Mouse (Mus musculus) intestine, embryonic 16.5 days (tissue): ENCODE measurements around the gene Gjb4. TPM values are rescaled to one million over a fixed set of nuclear protein-coding genes. Genes with fewer than 3 reads are reported as not detected.

Experiments used
- ATAC-seq: fragments of 200-750 bp; cut with Nextera tagmentation; 2 replicates; pipeline ENCODE4 v1.8.0; 2017; ENCODE audit warnings: moderate TSS enrichment, moderate library complexity
- H3K27ac ChIP-seq: fragments of 300-500 bp; sonication (generic); 2 replicates; pipeline ENCODE4 v1.5.1; 2014; ENCODE audit warnings: mild to moderate bottlenecking, low read length
- H3K27me3 ChIP-seq: fragments of 300-500 bp; sonication (generic); replicated peaks from 2 replicates; pipeline ENCODE4 v1.6.1; 2014; ENCODE audit warnings: low read length, control low read depth, mixed read lengths; ENCODE audit not compliant: control insufficient read depth, insufficient read depth
- H3K36me3 ChIP-seq: fragments of 300-500 bp; sonication (generic); 2 replicates; pipeline ENCODE4 v1.6.1; 2014; ENCODE audit warnings: low read length, control low read depth; ENCODE audit not compliant: control insufficient read depth, insufficient read depth
- H3K4me1 ChIP-seq: fragments of 300-500 bp; sonication (generic); 2 replicates; pipeline ENCODE4 v1.6.1; 2014; ENCODE audit warnings: low read length, control low read depth, mixed read lengths; ENCODE audit not compliant: control insufficient read depth, insufficient read depth
- H3K4me2 ChIP-seq: fragments of 300-500 bp; sonication (generic); 2 replicates; pipeline ENCODE4 v1.6.1; 2014; ENCODE audit warnings: low read depth, low read length, control low read depth
- H3K4me3 ChIP-seq: fragments of 300-500 bp; sonication (generic); 2 replicates; pipeline ENCODE4 v1.5.1; 2014; ENCODE audit warnings: mild to moderate bottlenecking, low read length
- H3K9ac ChIP-seq: fragments of 300-500 bp; sonication (generic); 2 replicates; pipeline ENCODE4 v1.6.1; 2014; ENCODE audit warnings: low read depth, low read length
- H3K9me3 ChIP-seq: fragments of 300-500 bp; sonication (generic); 2 replicates; pipeline ENCODE4 v1.6.1; 2016; ENCODE audit warnings: low read length, control low read depth; ENCODE audit not compliant: control insufficient read depth
- WGBS: fragments of 180-500 bp; shearing (Covaris S2); extraction: QIAGEN DNeasy Blood & Tissue Kit; methylation state at CpG from one replicate; pipeline ENCODE4 v1.1.7; 2014; 5-methylcytosine and 5-hydroxymethylcytosine counted together
- polyA plus RNA-seq: library from polyadenylated mRNA; unstranded; fragments of >200 nt; fragmentation: Nextera tagmentation; extraction: Ambion mirVana; gene quantifications from 2 replicates; pipeline ENCODE4 v1.2.1, GENCODE M21; 2015

Gene Gjb4
- polyA plus RNA-seq, result 0.09 TPM in 1 of 2 replicates, not detected in the other

DNA sequence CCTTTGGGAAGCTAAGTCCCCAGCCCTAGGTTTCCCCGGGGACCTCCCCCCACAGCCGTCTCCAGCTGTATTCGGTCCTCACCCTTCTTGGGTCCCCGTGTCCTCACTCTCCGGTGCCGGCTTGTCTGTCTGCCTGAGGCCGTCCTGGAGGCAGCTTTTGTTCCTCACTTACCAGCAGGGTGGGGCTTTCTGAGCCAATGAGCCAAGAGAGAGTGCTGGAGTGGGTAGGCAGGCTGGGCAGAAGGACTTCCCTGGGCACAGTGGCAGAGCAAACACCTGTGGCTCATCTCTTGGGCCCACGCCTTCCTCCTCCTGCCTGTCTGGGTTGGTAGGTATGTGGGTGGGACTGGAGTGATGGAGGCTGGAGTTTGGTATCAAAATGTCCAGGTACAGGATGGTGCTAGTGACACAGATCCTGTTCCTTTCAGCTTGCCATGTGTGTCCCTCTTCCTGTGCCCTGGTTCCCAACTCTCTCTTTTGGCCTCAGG, at the start of gene Gjb4:
TSS of gene Gjb4 (minus strand) at position 131 of the 488 bp plus-strand sequence.
- no peak for ATAC-seq
- H3K4me3 ChIP-seq, result no peak within 1 kb of the TSS
- no peaks in the 10 kb centered on the region for H3K27me3 ChIP-seq
- no peaks in the 10 kb centered on the region for H3K36me3 ChIP-seq
- H3K9me3 ChIP-seq, result no peaks in the 10 kb centered on the region
- no peak within 1 kb of the TSS for H3K9ac ChIP-seq
- no peak within 1 kb of the TSS for H3K27ac ChIP-seq
- 47% methylated on average over 8 of the region's 8 CpGs for WGBS
- H3K4me2 ChIP-seq, result no peak within 1 kb of the TSS
- H3K4me1 ChIP-seq, result peaks cover 11% of the 10 kb centered on the region; the same call in 1 of the 2 replicates

DNA sequence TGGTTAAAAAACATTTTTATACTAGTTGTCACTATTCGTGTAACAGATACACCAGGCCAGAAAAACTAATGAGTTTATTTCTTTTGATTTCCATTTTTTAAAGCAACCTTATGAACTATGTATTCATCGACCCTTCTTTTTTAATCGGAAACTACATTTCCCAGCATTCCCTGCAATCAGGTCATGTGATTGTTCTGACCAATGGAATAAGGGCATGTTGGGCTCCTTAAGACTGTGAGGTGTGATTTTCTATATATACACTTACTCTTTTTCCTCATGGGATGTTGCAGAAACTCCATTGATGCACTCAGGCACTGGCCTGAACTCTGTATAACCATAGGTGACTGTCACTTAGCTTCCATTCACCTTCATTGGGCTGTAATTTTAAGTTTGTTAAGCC, 48.7 kb upstream of the Gjb4 start:
- no peak overlapping the region for H3K9ac ChIP-seq
- no peak overlapping the region for H3K4me2 ChIP-seq
- H3K9me3 ChIP-seq, result no peaks in the 10 kb centered on the region
- no peak for ATAC-seq
- no peaks in the 10 kb centered on the region for H3K4me1 ChIP-seq
- 61% methylated on average over 3 of the region's 3 CpGs for WGBS
- no peaks in the 10 kb centered on the region for H3K36me3 ChIP-seq
- no peaks in the 10 kb centered on the region for H3K27me3 ChIP-seq
- no peak overlapping the region for H3K27ac ChIP-seq
- H3K4me3 ChIP-seq, result no peak overlapping the region

DNA sequence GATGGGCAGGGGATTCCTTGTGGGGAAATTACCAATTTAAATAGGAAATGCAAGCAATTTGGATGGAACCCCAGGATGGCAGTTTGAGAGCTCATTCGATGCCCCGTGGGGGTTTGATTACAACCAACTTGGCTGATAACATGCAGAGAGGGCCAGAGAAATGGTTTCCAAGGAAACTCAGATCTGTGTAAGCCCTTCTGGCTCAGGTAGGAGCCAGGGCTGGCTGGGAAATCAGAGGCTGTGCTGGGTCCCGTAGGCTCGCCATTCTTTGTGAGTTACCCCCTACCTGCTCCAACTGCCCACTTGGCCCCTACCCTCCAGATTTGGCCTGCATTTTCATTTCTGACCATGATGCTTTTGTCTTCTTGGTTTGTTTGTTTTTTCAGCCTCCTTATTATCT, 48.3 kb upstream of the Gjb4 start:
- Histone ChIP-seq H3K4me2 (no peak overlapping the region), H3K9me3 (no peaks in the 10 kb centered on the region), H3K36me3 (no peaks in the 10 kb centered on the region), H3K4me1 (no peaks in the 10 kb centered on the region), H3K4me3 (no peak overlapping the region), H3K9ac (no peak overlapping the region), H3K27me3 (no peaks in the 10 kb centered on the region), H3K27ac (no peak overlapping the region)
- WGBS, result 83% methylated on average over 4 of the region's 4 CpGs
- no peak for ATAC-seq

DNA sequence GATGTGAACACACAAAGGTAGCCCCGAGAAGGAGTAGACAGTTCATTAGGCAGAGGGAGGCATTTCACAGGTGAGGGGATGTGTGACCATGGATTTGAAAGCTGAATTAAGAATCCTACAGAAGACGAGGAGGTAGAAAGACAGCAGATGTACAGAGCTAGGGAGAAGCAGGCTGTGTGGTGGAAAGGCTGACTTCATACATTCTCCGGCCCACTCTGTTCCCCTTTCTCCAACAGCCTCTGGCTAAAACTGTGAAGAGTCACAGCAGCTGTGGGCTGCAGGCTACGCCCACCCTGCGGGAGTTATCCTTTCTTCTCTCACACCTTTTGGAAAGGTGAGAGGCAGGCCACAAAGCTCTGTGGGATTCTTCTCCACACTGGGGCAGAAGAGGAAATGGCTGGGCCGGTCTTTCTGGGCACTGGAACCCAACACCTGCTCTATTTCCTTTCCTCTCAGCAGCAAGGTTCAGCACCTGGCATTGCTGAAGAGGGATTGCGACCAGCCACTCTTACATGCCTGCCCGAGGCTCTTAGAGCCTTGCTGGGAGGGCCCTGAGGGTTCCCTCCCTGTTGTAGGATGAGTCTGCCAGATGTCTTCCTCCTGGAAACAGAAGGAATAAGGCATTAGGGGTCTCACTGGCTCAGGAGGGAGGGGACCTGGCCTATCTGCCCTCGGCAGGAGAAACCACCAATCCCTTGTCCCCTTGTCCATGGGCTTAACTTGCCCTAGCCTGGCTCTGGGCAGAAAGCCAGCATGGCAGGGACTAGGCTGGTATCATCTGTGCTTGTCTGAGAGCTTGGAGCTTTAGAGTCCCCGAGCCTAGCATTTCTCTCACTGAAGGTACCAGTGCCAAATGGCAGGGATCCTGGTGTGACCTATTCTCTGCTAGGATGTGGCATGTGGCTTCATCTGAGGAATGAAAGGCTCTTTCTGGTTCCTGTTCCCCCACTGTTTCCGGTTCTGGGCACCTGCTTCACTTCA, 46.6 kb upstream of the Gjb4 start:
- no peak overlapping the region for H3K4me3 ChIP-seq
- H3K27me3 ChIP-seq, result no peaks in the 10 kb centered on the region
- no peaks in the 10 kb centered on the region for H3K9me3 ChIP-seq
- no peaks in the 10 kb centered on the region for H3K36me3 ChIP-seq
- no peak overlapping the region for H3K27ac ChIP-seq
- H3K9ac ChIP-seq, result no peak overlapping the region
- no peaks in the 10 kb centered on the region for H3K4me1 ChIP-seq
- 60% methylated on average over 11 of the region's 11 CpGs for WGBS
- H3K4me2 ChIP-seq, result no peak overlapping the region
- ATAC-seq, result no peak

DNA sequence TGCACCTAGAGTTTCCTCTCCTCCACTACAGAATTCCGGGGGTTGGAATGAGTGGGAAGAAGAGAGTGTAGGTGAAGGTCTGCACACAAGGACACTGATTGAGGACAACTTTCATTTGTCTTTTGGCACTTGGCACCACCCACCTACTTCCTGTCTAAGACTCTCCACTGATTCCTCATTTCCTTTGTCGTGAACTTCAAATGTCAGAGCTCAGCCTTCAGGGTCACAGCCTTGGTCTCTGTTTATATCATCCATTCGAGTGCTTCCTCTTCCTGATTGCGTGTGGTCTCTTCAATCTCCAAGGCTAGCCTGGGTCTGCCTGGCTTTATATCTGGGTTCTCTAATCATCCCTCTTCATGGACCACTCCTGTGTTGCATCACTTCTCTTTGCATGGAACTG, 41.7 kb upstream of the Gjb4 start:
- Histone ChIP-seq H3K9ac (no peak overlapping the region), H3K9me3 (no peaks in the 10 kb centered on the region), H3K4me3 (no peak overlapping the region), H3K27me3 (no peaks in the 10 kb centered on the region), H3K36me3 (no peaks in the 10 kb centered on the region), H3K4me1 (no peaks in the 10 kb centered on the region), H3K4me2 (no peak overlapping the region), H3K27ac (no peak overlapping the region)
- 46% methylated on average over 4 of the region's 4 CpGs for WGBS
- ATAC-seq, result no peak

DNA sequence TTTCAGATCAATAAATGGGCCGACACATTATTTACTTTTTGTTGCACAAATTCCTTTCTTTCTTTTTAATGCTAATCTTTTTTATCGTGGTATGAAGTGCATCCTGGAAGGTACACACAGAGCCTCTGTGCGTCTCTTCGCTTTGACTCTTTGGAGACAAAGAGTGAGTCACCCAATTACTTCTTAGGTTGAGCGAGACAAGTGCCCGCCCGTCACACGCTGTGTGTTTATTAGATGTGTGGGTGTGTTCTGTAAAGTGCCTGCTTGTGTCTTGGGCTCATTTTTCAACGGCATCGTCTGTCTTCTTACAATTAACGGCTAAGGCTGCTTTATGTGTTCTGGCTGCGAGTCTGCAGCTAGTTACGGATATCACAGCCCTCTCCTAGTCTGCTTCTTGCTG, 35.8 kb upstream of the Gjb4 start:
- Histone ChIP-seq H3K4me1 (no peaks in the 10 kb centered on the region), H3K27me3 (no peaks in the 10 kb centered on the region), H3K9ac (no peak overlapping the region), H3K36me3 (no peaks in the 10 kb centered on the region), H3K27ac (no peak overlapping the region), H3K4me2 (no peak overlapping the region), H3K4me3 (no peak overlapping the region), H3K9me3 (no peaks in the 10 kb centered on the region)
- no peak for ATAC-seq
- 18% methylated on average over 13 of the region's 13 CpGs for WGBS

DNA sequence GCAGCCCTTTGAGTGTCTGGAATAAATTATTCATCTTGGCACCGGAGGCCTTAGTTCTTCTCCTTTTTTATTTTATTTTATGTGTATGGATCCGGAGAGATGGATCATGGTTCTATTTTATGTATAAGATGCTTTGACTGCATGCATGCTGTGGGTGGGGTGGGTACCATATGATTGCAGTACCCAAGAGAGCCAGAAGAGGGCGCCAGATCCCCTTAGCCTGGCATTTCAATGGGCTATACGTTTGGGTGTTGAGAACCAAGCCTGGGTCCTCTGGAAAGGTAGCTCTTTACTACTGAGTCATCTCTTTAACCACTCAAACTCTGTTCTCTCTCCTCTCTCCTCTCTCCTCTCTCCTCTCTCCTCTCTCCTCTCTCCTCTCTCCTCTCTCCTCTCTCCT, 23.5 kb upstream of the Gjb4 start:
- Histone ChIP-seq H3K36me3 (no peaks in the 10 kb centered on the region), H3K4me2 (no peak overlapping the region), H3K27ac (no peak overlapping the region), H3K4me1 (peaks cover 9% of the 10 kb centered on the region; the same call in 1 of the 2 replicates), H3K9me3 (no peaks in the 10 kb centered on the region), H3K9ac (no peak overlapping the region), H3K27me3 (no peaks in the 10 kb centered on the region), H3K4me3 (no peak overlapping the region)
- WGBS, result 37% methylated on average over 4 of the region's 4 CpGs
- ATAC-seq, result no peak

DNA sequence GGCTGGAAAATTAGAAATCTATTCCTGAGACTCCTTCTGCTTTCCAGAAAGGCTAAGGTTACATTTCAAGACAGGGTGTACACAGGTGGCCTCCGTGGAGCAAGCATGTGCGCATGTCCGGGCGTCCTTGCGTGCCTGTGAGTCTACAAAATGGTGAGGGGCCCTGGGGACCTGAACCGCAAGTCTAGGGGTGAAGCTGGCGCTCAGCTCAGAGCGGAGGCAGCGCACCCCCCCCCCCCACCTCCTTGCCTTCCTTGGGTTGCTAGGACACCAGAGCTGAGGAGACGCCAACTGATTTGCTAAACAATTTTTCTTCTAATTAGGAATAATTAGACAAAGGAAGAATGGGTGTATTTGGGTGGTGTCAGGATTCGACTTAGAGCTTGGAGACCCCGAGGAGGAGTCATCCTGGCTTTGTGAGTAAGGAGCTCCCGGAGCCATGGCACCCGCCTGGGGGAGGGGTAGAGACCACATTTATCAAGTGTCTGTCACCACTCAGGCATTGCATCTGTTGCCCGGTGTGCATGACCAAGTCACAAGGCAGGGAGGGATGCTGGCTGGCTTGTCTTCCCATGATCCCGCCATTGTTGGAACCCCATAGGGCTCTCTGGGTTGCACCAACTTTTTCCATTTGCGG, 21.8 kb upstream of the Gjb4 start:
- Histone ChIP-seq H3K4me1 (peaks cover 9% of the 10 kb centered on the region; the same call in 1 of the 2 replicates), H3K9me3 (no peaks in the 10 kb centered on the region), H3K36me3 (no peaks in the 10 kb centered on the region), H3K27me3 (no peaks in the 10 kb centered on the region), H3K27ac (no peak overlapping the region), H3K4me3 (no peak overlapping the region), H3K4me2 (no peak overlapping the region), H3K9ac (no peak overlapping the region)
- WGBS, result 85% methylated on average over 17 of the region's 17 CpGs
- ATAC-seq, result no peak

DNA sequence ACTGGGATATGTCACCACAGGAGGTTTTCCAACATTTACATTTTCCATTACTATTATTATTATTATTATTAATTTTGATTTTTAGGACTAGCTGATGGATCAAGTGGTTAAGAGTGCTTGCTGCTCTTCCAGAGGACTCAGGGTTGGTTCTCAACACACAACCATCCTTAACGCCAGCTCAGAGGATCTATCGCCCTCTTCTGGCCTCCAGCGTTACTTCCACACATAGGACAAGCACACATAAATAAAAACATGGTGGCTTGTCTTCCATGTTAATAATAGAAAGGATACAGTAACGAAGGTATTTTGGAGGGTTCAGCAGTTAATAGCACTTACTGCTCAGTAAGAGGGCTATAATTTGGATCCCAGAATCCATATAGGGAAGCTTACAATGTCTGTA, 20.8 kb upstream of the Gjb4 start:
- H3K36me3 ChIP-seq, result no peaks in the 10 kb centered on the region

More for the DNA sequence above, 20.8 kb upstream of the Gjb4 start:
- WGBS, result 88% methylated on average over 4 of the region's 4 CpGs
- Histone ChIP-seq H3K9me3 (no peaks in the 10 kb centered on the region), H3K4me3 (no peak overlapping the region), H3K4me2 (no peak overlapping the region), H3K9ac (no peak overlapping the region), H3K4me1 (peaks cover 9% of the 10 kb centered on the region; the same call in 1 of the 2 replicates), H3K27ac (no peak overlapping the region), H3K27me3 (no peaks in the 10 kb centered on the region)
- no peak for ATAC-seq
